Mouse (Mus musculus) liver, embryonic 14.5 days (tissue): ENCODE measurements at regions not wholly inside any gene's neighbourhood (a gene's known extent, or its start where the extent isn't known, plus 50 kb on each side); places are given as distances from the start of the nearest gene placed in this dataset.
"Not testable (repeated sequence)": the region's sequence is repeated elsewhere in the genome, so short reads cannot be mapped to it uniquely, and the experiment has no call there.

Experiments used
- ATAC-seq: fragments of 200-750 bp; cut with Nextera tagmentation; 2 replicates; pipeline ENCODE4 v1.8.0; 2017; ENCODE audit warnings: moderate number of reproducible peaks, mild to moderate bottlenecking, moderate library complexity; ENCODE audit not compliant: insufficient read depth
- DNase-seq, 3 experiments: peaks; one replicate each; pipeline ENCODE4 v3.0.0-alpha.2; 2012 to 2013; ENCODE audit warnings: low read depth in 3 of 3, low spot score in 3 of 3
- H3K27ac ChIP-seq: fragments of 300-500 bp; sonication (generic); 2 replicates; pipeline ENCODE4 v1.5.1; 2014; ENCODE audit warnings: moderate library complexity, mild to moderate bottlenecking, control low read depth, inconsistent platforms
- H3K27me3 ChIP-seq: fragments of 300-500 bp; sonication (generic); 2 replicates; pipeline ENCODE4 v1.6.1; 2014; ENCODE audit warnings: mild to moderate bottlenecking, low read length, moderate library complexity; ENCODE audit not compliant: control insufficient read depth, insufficient read depth
- H3K36me3 ChIP-seq: fragments of 300-500 bp; sonication (generic); replicated peaks from 2 replicates; pipeline ENCODE4 v1.6.1; 2014; ENCODE audit warnings: low read depth; ENCODE audit not compliant: control insufficient read depth, insufficient read depth
- H3K4me1 ChIP-seq, 2 experiments: fragments of 200-500 bp in 1 of 2; fragments of 300-500 bp in 1 of 2; sonication (generic) in 1 of 2; replicated peaks; 2 replicates each; pipeline ENCODE4 v1.6.1; 2012 to 2014; ENCODE audit warnings: antibody characterized with exemption in 1 of 2, inconsistent platforms in 1 of 2, low read length in 1 of 2; ENCODE audit not compliant: control insufficient read depth in 2 of 2, insufficient read depth in 2 of 2
- H3K4me2 ChIP-seq: fragments of 300-500 bp; sonication (generic); 2 replicates; pipeline ENCODE4 v1.6.1; 2014; ENCODE audit warnings: low read depth, mild to moderate bottlenecking, control low read depth, moderate library complexity
- H3K4me3 ChIP-seq, 2 experiments: fragments of 200-500 bp in 1 of 2; fragments of 300-500 bp in 1 of 2; sonication (generic) in 1 of 2; 2 replicates each; pipeline ENCODE4 v1.5.1; 2012 to 2014; ENCODE audit warnings: low read depth in 2 of 2, low read length in 2 of 2, mild to moderate bottlenecking in 2 of 2, control low read depth in 1 of 2, inconsistent platforms in 1 of 2, moderate library complexity in 1 of 2; ENCODE audit not compliant: insufficient read depth in 1 of 2
- H3K9ac ChIP-seq: fragments of 300-500 bp; sonication (generic); replicated peaks from 2 replicates; pipeline ENCODE4 v1.6.1; 2014; ENCODE audit warnings: mild to moderate bottlenecking, control low read depth, moderate library complexity
- H3K9me3 ChIP-seq: fragments of 300-500 bp; sonication (generic); 2 replicates; pipeline ENCODE4 v1.6.1; 2016; ENCODE audit warnings: low read length, mixed read lengths; ENCODE audit not compliant: control insufficient read depth
- CTCF ChIP-seq: IDR thresholded peaks from 2 replicates; pipeline ENCODE4 v1.5.1; 2016; ENCODE audit warnings: antibody characterized with exemption, low read depth, control low read depth
- EP300 ChIP-seq: IDR thresholded peaks from 2 replicates; pipeline ENCODE4 v1.6.1; 2016; ENCODE audit warnings: antibody characterized with exemption, low read depth
- WGBS: fragments of 180-500 bp; shearing (Covaris S2); extraction: QIAGEN DNeasy Blood & Tissue Kit; methylation state at CpG from one replicate; pipeline ENCODE4 v1.1.7; 2014; ENCODE audit not compliant: insufficient replicate concordance; 5-methylcytosine and 5-hydroxymethylcytosine counted together

DNA sequence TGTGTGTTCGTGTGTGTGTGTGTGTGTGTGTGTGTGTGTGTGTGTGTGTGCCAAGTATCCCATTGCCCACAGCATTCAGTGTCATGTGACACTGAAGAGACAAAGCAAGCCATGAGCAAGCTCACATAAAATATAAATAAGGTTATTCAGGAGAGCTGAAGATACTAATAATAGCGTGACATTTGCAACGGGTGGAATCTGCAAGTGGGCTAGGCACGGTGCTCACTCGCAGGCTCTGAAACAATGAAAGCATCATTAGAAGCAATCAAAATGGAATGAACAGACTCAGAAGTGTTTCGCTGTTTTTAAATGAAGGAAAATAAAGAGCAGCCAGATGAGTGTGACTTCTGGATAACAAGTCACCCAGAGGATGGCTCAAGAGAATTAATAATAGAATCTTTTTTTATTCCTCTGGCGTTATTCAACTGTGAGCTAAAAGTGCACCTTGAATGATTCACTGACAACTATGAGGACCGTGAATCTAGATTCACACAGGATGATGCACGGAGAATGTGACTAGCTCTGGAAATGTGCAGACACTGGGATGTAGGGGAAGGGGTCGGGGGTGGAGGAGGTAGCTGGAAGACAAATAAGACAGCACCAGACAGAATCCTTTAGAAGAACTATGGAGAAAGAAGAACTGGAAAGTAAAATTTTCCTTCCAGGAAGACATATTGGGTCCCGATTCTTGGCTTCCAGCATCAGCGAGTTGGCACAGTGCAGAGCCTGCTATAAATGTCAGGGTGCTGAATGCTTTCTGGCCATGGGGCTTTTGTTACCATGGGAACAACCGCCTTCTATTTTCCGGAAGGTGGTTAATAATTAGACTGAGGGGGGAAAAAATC is 55.3 kb downstream of the Actbl2 start:
- no peak for DNase-seq
- H3K9me3 ChIP-seq: no peaks in the 10 kb centered on the region
- H3K27me3 ChIP-seq: no peaks in the 10 kb centered on the region
- no peak overlapping the region for H3K4me2 ChIP-seq
- ATAC-seq: no peak
- no peak overlapping the region for H3K27ac ChIP-seq
- no peak overlapping the region for H3K9ac ChIP-seq
- no peaks in the 10 kb centered on the region for H3K4me1 ChIP-seq
- WGBS: 67% methylated on average over 14 of the region's 14 CpGs
- no peak for TF ChIP-seq CTCF
- no peak for TF ChIP-seq EP300
- H3K36me3 ChIP-seq: no peaks in the 10 kb centered on the region
- H3K4me3 ChIP-seq: no peak overlapping the region

DNA sequence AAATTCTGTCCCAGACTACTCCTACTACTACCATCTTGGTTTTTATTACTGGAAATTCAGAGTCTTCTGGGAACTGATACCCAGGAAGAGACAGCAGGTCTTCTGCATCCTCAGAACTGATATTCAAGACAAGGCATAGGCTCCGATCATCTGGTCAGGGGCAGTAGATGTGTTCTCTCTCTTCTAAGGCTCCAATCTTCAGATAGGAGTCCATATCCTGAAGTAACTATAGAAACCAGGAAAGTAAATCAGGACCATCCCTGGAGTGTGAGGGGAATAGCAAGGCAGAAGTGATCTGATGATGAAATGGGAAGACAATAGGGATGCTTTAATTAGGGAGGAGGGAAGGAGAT is 55.9 kb downstream of the Actbl2 start:
- Histone ChIP-seq H3K27me3 (no peaks in the 10 kb centered on the region), H3K4me3 (no peak overlapping the region), H3K4me2 (no peak overlapping the region), H3K36me3 (no peaks in the 10 kb centered on the region), H3K9me3 (no peaks in the 10 kb centered on the region), H3K4me1 (no peaks in the 10 kb centered on the region), H3K9ac (no peak overlapping the region), H3K27ac (no peak overlapping the region)
- no peak for DNase-seq
- TF ChIP-seq CTCF (no peak), EP300 (no peak)
- WGBS: 68% methylated on average over 1 of the region's 1 CpGs
- ATAC-seq: no peak

DNA sequence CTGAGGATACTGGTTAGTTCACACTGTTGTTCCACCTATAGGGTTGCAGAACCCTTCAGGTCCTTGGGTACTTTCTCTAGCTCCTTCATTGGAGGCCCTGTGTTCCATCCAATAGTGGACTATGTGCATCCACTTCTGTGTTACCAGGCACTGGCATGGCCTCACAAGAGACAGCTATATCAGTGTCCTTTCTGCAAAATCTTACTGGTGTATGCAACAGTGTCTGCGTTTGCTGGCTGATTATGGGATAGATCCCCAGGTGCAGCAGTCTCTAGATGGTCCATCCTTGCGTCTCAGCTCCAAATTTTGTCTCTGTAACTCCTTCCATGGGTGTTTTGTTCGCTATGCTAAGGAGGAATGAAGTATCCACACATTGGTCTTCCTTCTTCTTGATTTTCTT is 58.7 kb downstream of the Actbl2 start:
- H3K9ac ChIP-seq, DNase-seq, H3K9me3 ChIP-seq, H3K4me2 ChIP-seq, H3K4me3 ChIP-seq, ATAC-seq, H3K27me3 ChIP-seq, H3K4me1 ChIP-seq, H3K36me3 ChIP-seq, H3K27ac ChIP-seq: not testable (repeated sequence)
- whole genome bisulfite sequencing: 46% methylated on average over 3 of the region's 3 CpGs

DNA sequence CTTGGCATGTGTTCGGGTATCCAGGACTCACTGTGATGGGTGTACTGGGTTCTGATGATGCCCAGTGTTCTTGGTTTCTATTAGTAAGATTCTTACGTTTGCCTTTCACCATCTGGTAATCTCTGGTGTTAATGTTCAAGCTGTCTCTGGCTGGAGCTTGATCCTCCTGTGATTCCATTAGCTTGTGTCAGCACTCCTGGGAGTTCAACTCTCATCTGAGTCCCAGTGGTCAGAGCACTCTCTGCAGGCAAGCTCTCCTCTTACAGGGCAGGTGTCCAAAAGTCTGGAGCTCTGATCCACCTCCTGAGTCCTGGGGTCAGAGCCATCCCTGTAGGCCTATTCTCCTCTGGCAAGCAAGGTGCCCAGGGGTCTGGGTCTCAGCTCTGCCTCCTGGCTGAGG is 63.1 kb downstream of the Actbl2 start:
- H3K27ac ChIP-seq, H3K4me2 ChIP-seq, ATAC-seq, H3K4me3 ChIP-seq, DNase-seq, H3K9ac ChIP-seq, H3K27me3 ChIP-seq, H3K36me3 ChIP-seq, H3K9me3 ChIP-seq, H3K4me1 ChIP-seq: not testable (repeated sequence)
- WGBS: 57% methylated on average over 2 of the region's 2 CpGs

DNA sequence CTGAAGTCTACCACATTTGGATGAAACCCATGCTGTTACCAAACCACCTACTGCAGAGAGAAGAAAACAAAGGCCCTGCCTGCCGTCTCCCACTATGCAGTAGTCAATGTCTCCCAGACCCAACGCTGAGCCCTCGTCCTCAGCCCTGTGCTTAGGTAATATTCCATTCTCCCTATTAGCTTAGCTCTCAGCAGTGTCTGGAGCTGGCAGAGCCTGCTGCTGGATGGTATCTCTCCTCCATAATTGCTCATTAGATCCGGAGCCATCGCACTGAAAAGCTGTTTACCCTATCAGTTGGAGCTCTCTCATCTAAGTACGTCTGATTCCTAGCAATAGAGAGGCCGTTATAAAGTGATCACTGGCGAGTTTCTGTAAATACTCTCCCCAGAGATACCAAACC is 68.4 kb downstream of the Actbl2 start:
- WGBS: 64% methylated on average over 8 of the region's 8 CpGs
- ATAC-seq: no peak

More for the DNA sequence above, 68.4 kb downstream of the Actbl2 start:
- DNase-seq: no peak
- no peak overlapping the region for H3K4me3 ChIP-seq
- H3K9ac ChIP-seq: no peak overlapping the region
- no peaks in the 10 kb centered on the region for H3K4me1 ChIP-seq
- TF ChIP-seq CTCF (no peak), EP300 (no peak)
- no peaks in the 10 kb centered on the region for H3K36me3 ChIP-seq
- H3K9me3 ChIP-seq: no peaks in the 10 kb centered on the region
- no peak overlapping the region for H3K27ac ChIP-seq
- H3K27me3 ChIP-seq: no peaks in the 10 kb centered on the region
- H3K4me2 ChIP-seq: no peak overlapping the region
